Mouse (Mus musculus) frontal cortex, postnatal 25 days (tissue): ENCODE results near the gene Unc13d.

Experiments
- DNase-seq, 2 experiments: peaks; one replicate each; pipeline ENCODE4 v3.0.0; 2022; ENCODE audit warnings: low spot score in 2 of 2

The Unc13d gene

GRCm38 (mm10) chr11:116078221-116078620 lies 460 bp upstream of the Unc13d start:
- no peak for DNase-seq

GRCm38 (mm10) chr11:116076836-116077235 lies 925 bp downstream of the Unc13d start:
- no peak for DNase-seq

GRCm38 (mm10) chr11:116076266-116076540 lies 1.6 kb downstream of the Unc13d start:
- DNase-seq = no peak

- DNase-seq = no peak
Observed at GRCm38 (mm10) chr11:116075539-116076265, 2.1 kb downstream of the Unc13d start.

GRCm38 (mm10) chr11:116074436-116074991 lies 3.2 kb downstream of the Unc13d start:
- no peak for DNase-seq

GRCm38 (mm10) chr11:116072608-116073007 lies 5.2 kb downstream of the Unc13d start:
- DNase-seq = no peak

GRCm38 (mm10) chr11:116071510-116071909 lies 6.3 kb downstream of the Unc13d start:
- no peak for DNase-seq

- no peak for DNase-seq
Observed at GRCm38 (mm10) chr11:116065345-116065744, 12.4 kb downstream of the Unc13d start.

- no peak for DNase-seq
Observed at GRCm38 (mm10) chr11:116064187-116064867, 13.4 kb downstream of the Unc13d start.

GRCm38 (mm10) chr11:116063562-116063961 lies 14.2 kb downstream of the Unc13d start:
- DNase-seq = no peak

GRCm38 (mm10) chr11:116062521-116062920 lies 15.2 kb downstream of the Unc13d start:
- DNase-seq = no peak

- no peak for DNase-seq
Observed at GRCm38 (mm10) chr11:116061641-116062415, 15.9 kb downstream of the Unc13d start.

GRCm38 (mm10) chr11:116060596-116060995 lies 17.2 kb downstream of the Unc13d start:
- DNase-seq = no peak

GRCm38 (mm10) chr11:116059691-116060025 lies 18.1 kb downstream of the Unc13d start:
- DNase-seq = no peak

GRCm38 (mm10) chr11:116058868-116059690 lies 18.7 kb downstream of the Unc13d start:
- no peak for DNase-seq

- no peak for DNase-seq
Observed at GRCm38 (mm10) chr11:116058022-116058614, 19.6 kb downstream of the Unc13d start.

GRCm38 (mm10) chr11:116057237-116057881 lies 20.4 kb downstream of the Unc13d start:
- no peak for DNase-seq

- DNase-seq = no peak
Observed at GRCm38 (mm10) chr11:116055873-116056272, 21.9 kb downstream of the Unc13d start.

GRCm38 (mm10) chr11:116053510-116054229 lies 24.1 kb downstream of the Unc13d start:
- no peak for DNase-seq

GRCm38 (mm10) chr11:116050196-116050595 lies 27.6 kb downstream of the Unc13d start:
- no peak for DNase-seq
